Mouse (Mus musculus) left cerebral cortex, adult 2 months (tissue): ENCODE results near the gene Tmc2. TPM values are rescaled to one million over a fixed set of nuclear protein-coding genes. Genes with fewer than 3 reads are reported as not detected.

Experiments
- DNase-seq, 2 experiments: peaks; one replicate each; pipeline ENCODE4 v3.0.0; 2021 to 2022; ENCODE audit warnings: low spot score in 2 of 2, mixed read lengths in 1 of 2; ENCODE audit errors: extremely low spot score in 1 of 2
- H3K27ac ChIP-seq: fragments of 200-600 bp; 2 replicates; pipeline ENCODE4 v1.8.1; 2022
- H3K4me3 ChIP-seq: fragments of 200-600 bp; 2 replicates; pipeline ENCODE4 v1.8.1; 2022
- CTCF ChIP-seq: fragments of 200-600 bp; IDR thresholded peaks from 2 replicates; pipeline ENCODE4 v1.8.1; 2022; ENCODE audit warnings: antibody characterized with exemption, mild to moderate bottlenecking, moderate library complexity
- intact Hi-C: fragments of 180-260 bp; cut with DNase I; formaldehyde crosslinking; loops from one replicate; pipeline ENCODE4 v1.15.1; 2025
- total RNA-seq, 2 experiments: library from RNA; stranded (reverse); gene quantifications; 2 replicates each; pipeline ENCODE4 v1.2.3; 2021

Gene Tmc2
- total RNA-seq, 2 experiments from 2014 or later = not detected

- H3K4me3 ChIP-seq = peak overlapping the region; percentile 80
- DNase-seq = no peak
- intact Hi-C loops = loop anchor here (2.0 kb wide), 1 partner anchor 64 kb away; no protein-coding TSS in a partner anchor
- peak overlapping the region; percentile 97 for H3K27ac ChIP-seq
- TF ChIP-seq CTCF = no peak
Measured at GRCm38 (mm10) chr2:130178381-130178705, 16.7 kb upstream of the Tmc2 start.

- H3K27ac ChIP-seq = peak within 1 kb of the TSS; percentile 97
- intact Hi-C loops = loop anchor here (2.0 kb wide), 1 partner anchor 64 kb away; no protein-coding TSS in a partner anchor
- TF ChIP-seq CTCF = no peak; the same call in 1 of the 2 replicates
Measured at GRCm38 (mm10) chr2:130178706-130179506, 16.1 kb upstream of the Tmc2 start, which contains the start of gene Snrpb. Snrpb (minus strand) TSS chr2:130179403.

GRCm38 (mm10) chr2:130179507-130180019, 15.4 kb upstream of the Tmc2 start:
- no peak for DNase-seq
- intact Hi-C loops = loop anchor here (2.0 kb wide), 1 partner anchor 63 kb away; no protein-coding TSS in a partner anchor
- no peak for TF ChIP-seq CTCF
- peak overlapping the region; percentile 97 for H3K27ac ChIP-seq
- H3K4me3 ChIP-seq = peak overlapping the region; percentile 80

More at GRCm38 (mm10) chr2:130178706-130179506, 16.1 kb upstream of the Tmc2 start, which contains the start of gene Snrpb:
- peak; percentile 87 to 88 for DNase-seq
- peak within 1 kb of the TSS; percentile 80 for H3K4me3 ChIP-seq

GRCm38 (mm10) chr2:130188391-130188790, 6.6 kb upstream of the Tmc2 start:
- Histone ChIP-seq H3K27ac (no peak overlapping the region), H3K4me3 (no peak overlapping the region)
- intact Hi-C loops = no loop called here
- TF ChIP-seq CTCF = no peak
- DNase-seq = no peak

GRCm38 (mm10) chr2:130200961-130201360, 6.0 kb downstream of the Tmc2 start:
- no peak for DNase-seq
- Histone ChIP-seq H3K27ac (no peak overlapping the region), H3K4me3 (no peak overlapping the region)
- intact Hi-C loops = no loop called here
- no peak for TF ChIP-seq CTCF

GRCm38 (mm10) chr2:130207376-130207775, 12.4 kb downstream of the Tmc2 start:
- intact Hi-C loops = no loop called here
- TF ChIP-seq CTCF = no peak
- no peak overlapping the region for H3K4me3 ChIP-seq
- no peak for DNase-seq
- no peak overlapping the region for H3K27ac ChIP-seq

- no peak overlapping the region for H3K27ac ChIP-seq
- no peak overlapping the region for H3K4me3 ChIP-seq
- intact Hi-C loops = no loop called here
- DNase-seq = no peak
- TF ChIP-seq CTCF = no peak
Measured at GRCm38 (mm10) chr2:130207996-130208395, 13.0 kb downstream of the Tmc2 start.

GRCm38 (mm10) chr2:130209636-130210035, 14.6 kb downstream of the Tmc2 start:
- no peak for TF ChIP-seq CTCF
- intact Hi-C loops = no loop called here
- H3K4me3 ChIP-seq = no peak overlapping the region
- no peak overlapping the region for H3K27ac ChIP-seq
- no peak for DNase-seq

GRCm38 (mm10) chr2:130211581-130211980, 16.6 kb downstream of the Tmc2 start:
- no peak for TF ChIP-seq CTCF
- Histone ChIP-seq H3K4me3 (no peak overlapping the region), H3K27ac (no peak overlapping the region)
- DNase-seq = no peak
- intact Hi-C loops = no loop called here

GRCm38 (mm10) chr2:130246912-130247311, 51.9 kb downstream of the Tmc2 start:
- intact Hi-C loops = loop anchor here (1.0 to 10.0 kb wide), 3 partner anchors 71 to 342 kb away; no protein-coding TSS in a partner anchor
- Histone ChIP-seq H3K27ac (no peak overlapping the region), H3K4me3 (no peak overlapping the region)
- no peak for DNase-seq
- peak; percentile 66 for TF ChIP-seq CTCF

- no peak for TF ChIP-seq CTCF
- intact Hi-C loops = loop anchor here (10.0 kb wide), 1 partner anchor 343 kb away; no protein-coding TSS in a partner anchor
- Histone ChIP-seq H3K4me3 (no peak overlapping the region), H3K27ac (no peak overlapping the region)
- no peak for DNase-seq
Measured at GRCm38 (mm10) chr2:130248226-130248625, 53.2 kb downstream of the Tmc2 start.

GRCm38 (mm10) chr2:130256762-130257161, 61.8 kb downstream of the Tmc2 start:
- no peak for TF ChIP-seq CTCF
- no peak overlapping the region for H3K27ac ChIP-seq
- no peak overlapping the region for H3K4me3 ChIP-seq
- no peak for DNase-seq
- intact Hi-C loops = no loop called here
